Mouse (Mus musculus) kidney, postnatal 4 days (tissue): Measurements from ENCODE around the gene A130010J15Rik.
A peak's percentile ranks its signal among the peaks of the same experiment; 100 is the strongest.

Experiments
- DNase-seq, 2 experiments: peaks; one replicate each; pipeline ENCODE4 v3.0.0; 2021; ENCODE audit warnings: mixed read lengths in 2 of 2

The A130010J15Rik gene

GRCm38 (mm10) chr1:193201383-193201778 lies 33.5 kb downstream of the A130010J15Rik start, which contains the start of gene Traf3ip3:
Gene Traf3ip3 (minus strand): TSS chr1:193201703.
- DNase-seq, result no peak

- DNase-seq, result no peak
These were observed 36.0 kb downstream of the A130010J15Rik start for GRCm38 (mm10) chr1:193203821-193204220.

GRCm38 (mm10) chr1:193205431-193205830 lies 37.6 kb downstream of the A130010J15Rik start:
- DNase-seq, result no peak

- DNase-seq, result no peak
These were observed 39.7 kb downstream of the A130010J15Rik start, which contains the start of gene Lamb3 for GRCm38 (mm10) chr1:193207503-193207902. Gene Lamb3 (plus strand): TSS chr1:193207699.

GRCm38 (mm10) chr1:193208178-193208577 lies 40.3 kb downstream of the A130010J15Rik start:
- DNase-seq, result peak; percentile 78 to 82

GRCm38 (mm10) chr1:193211371-193211770 lies 43.5 kb downstream of the A130010J15Rik start:
- no peak for DNase-seq

GRCm38 (mm10) chr1:193214053-193214452 lies 46.2 kb downstream of the A130010J15Rik start:
- no peak for DNase-seq

GRCm38 (mm10) chr1:193216000-193216399 lies 48.2 kb downstream of the A130010J15Rik start:
- DNase-seq, result no peak

- no peak for DNase-seq
These were observed 52.6 kb downstream of the A130010J15Rik start for GRCm38 (mm10) chr1:193220408-193220807.

- no peak for DNase-seq
These were observed 57.7 kb downstream of the A130010J15Rik start for GRCm38 (mm10) chr1:193225531-193225930.

- DNase-seq, result no peak
These were observed 58.3 kb downstream of the A130010J15Rik start for GRCm38 (mm10) chr1:193226114-193226513.

- peak in 1 of 2 experiments; percentile 50 for DNase-seq
These were observed 59.1 kb downstream of the A130010J15Rik start for GRCm38 (mm10) chr1:193226724-193227522.
